Mouse (Mus musculus): ENCODE measurements around the gene Glis3.

Gene Glis3

GRCm38 (mm10) chr19:28235096-28235495 lies 444.8 kb downstream of the Glis3 start:
- no peak for DNase-seq

- no peak for DNase-seq
Measured at GRCm38 (mm10) chr19:28234676-28235075, 445.2 kb downstream of the Glis3 start.

GRCm38 (mm10) chr19:28231511-28231910 lies 448.4 kb downstream of the Glis3 start:
- DNase-seq, result no peak

- no peak for DNase-seq
Measured at GRCm38 (mm10) chr19:28227526-28227925, 452.4 kb downstream of the Glis3 start.

GRCm38 (mm10) chr19:28225651-28226050 lies 454.2 kb downstream of the Glis3 start:
- DNase-seq, result no peak

- DNase-seq, result no peak
Measured at GRCm38 (mm10) chr19:28211630-28212029, 468.2 kb downstream of the Glis3 start.
